Mouse (Mus musculus) heart, embryonic 12.5 days (tissue): ENCODE results near the gene Prss16. TPM values are rescaled to one million over a fixed set of nuclear protein-coding genes. Genes with fewer than 3 reads are reported as not detected.

Experiments
- ATAC-seq: fragments of 200-750 bp; cut with Nextera tagmentation; 2 replicates; pipeline ENCODE4 v1.8.0; 2017; ENCODE audit warnings: moderate TSS enrichment, moderate library complexity; ENCODE audit not compliant: insufficient number of reproducible peaks, low FRiP score
- H3K27ac ChIP-seq: fragments of 300-500 bp; sonication (generic); 2 replicates; pipeline ENCODE4 v1.5.1; 2016; ENCODE audit warnings: mild to moderate bottlenecking, moderate library complexity; ENCODE audit not compliant: poor library complexity, severe bottlenecking
- H3K27me3 ChIP-seq: fragments of 300-500 bp; sonication (generic); replicated peaks from 2 replicates; pipeline ENCODE4 v1.6.1; 2016; ENCODE audit warnings: mild to moderate bottlenecking, moderate library complexity
- H3K36me3 ChIP-seq: fragments of 300-500 bp; sonication (generic); 2 replicates; pipeline ENCODE4 v1.6.1; 2016; ENCODE audit warnings: mild to moderate bottlenecking, moderate library complexity
- H3K4me1 ChIP-seq: fragments of 300-500 bp; sonication (generic); replicated peaks from 2 replicates; pipeline ENCODE4 v1.6.1; 2016; ENCODE audit warnings: mild to moderate bottlenecking
- H3K4me2 ChIP-seq: fragments of 300-500 bp; sonication (generic); 2 replicates; pipeline ENCODE4 v1.6.1; 2016; ENCODE audit warnings: mild to moderate bottlenecking, moderate library complexity
- H3K4me3 ChIP-seq: fragments of 300-500 bp; sonication (generic); 2 replicates; pipeline ENCODE4 v1.5.1; 2016; ENCODE audit warnings: mild to moderate bottlenecking
- H3K9ac ChIP-seq: fragments of 300-500 bp; sonication (generic); 2 replicates; pipeline ENCODE4 v1.6.1; 2016; ENCODE audit warnings: mild to moderate bottlenecking, moderate library complexity
- H3K9me3 ChIP-seq: fragments of 300-500 bp; sonication (generic); replicated peaks from 2 replicates; pipeline ENCODE4 v1.6.1; 2016; ENCODE audit warnings: mild to moderate bottlenecking, moderate library complexity
- WGBS: fragments of 180-500 bp; shearing (Covaris S2); methylation state at CpG from one replicate; pipeline ENCODE4 v1.1.7; 2016; 5-methylcytosine and 5-hydroxymethylcytosine counted together
- microRNA-seq: library from miRNA; unstranded; fragments of <30 nt; microRNA quantifications from one replicate; pipeline ENCODE4, GENCODE M21; 2017
- polyA plus RNA-seq: library from polyadenylated mRNA; unstranded; fragments of >200 nt; fragmentation: Nextera tagmentation; extraction: Ambion mirVana; gene quantifications from 2 replicates; pipeline ENCODE4 v1.2.1, GENCODE M21; 2016

The Prss16 gene
- polyA plus RNA-seq, 1 experiment from 2014 or later: 0.28 TPM

GRCm38 (mm10) chr13:21969269-21969668 lies 40.3 kb downstream of the Prss16 start:
- Histone ChIP-seq H3K4me2 (no peak overlapping the region), H3K4me1 (no peaks in the 10 kb centered on the region), H3K4me3 (no peak overlapping the region), H3K9me3 (0 out of 2 replicates have a peak, but pooled peaks cover 3% of the 10 kb centered on the region), H3K36me3 (no peaks in the 10 kb centered on the region), H3K27me3 (no peaks in the 10 kb centered on the region), H3K27ac (no peak overlapping the region), H3K9ac (no peak overlapping the region)
- 42% methylated on average over 1 of the region's 1 CpGs for WGBS
- no peak for ATAC-seq

Small RNA genes within 50 kb of the gene (microRNA-seq; reads per million reads assigned to microRNA genes)
- gene Gm44390 (not detected), gene Gm44486 (not detected)

Other genes starting within 250 kb of the Prss16 start
- gene Hist1h1b, start 229.1 kb downstream of the Prss16 start, polyA plus RNA-seq: 12.4 and 12.5 TPM in 2 replicates
- gene Hist1h3i, start 226.4 kb downstream of the Prss16 start, polyA plus RNA-seq: 54.7 and 68.0 TPM in 2 replicates
- gene Hist1h2an, start 222.5 kb downstream of the Prss16 start, polyA plus RNA-seq: 1.3 and 6.2 TPM in 2 replicates
- 1.3 and 1.4 TPM in 2 replicates for gene Hist1h2bp, start 222.3 kb downstream of the Prss16 start, polyA plus RNA-seq
- 8.4 and 12.7 TPM in 2 replicates for gene Hist1h2bq, start 199.5 kb downstream of the Prss16 start, polyA plus RNA-seq
- 2.6 TPM in 1 of 2 replicates, not detected in the other for gene Hist1h2ao, start 199.3 kb downstream of the Prss16 start, polyA plus RNA-seq
- not detected in 2 replicates for gene Hist1h4m, start 198.0 kb downstream of the Prss16 start, polyA plus RNA-seq
- 8.4 and 15.5 TPM in 2 replicates for gene Hist1h4n, start 177.5 kb downstream of the Prss16 start, polyA plus RNA-seq
- gene Hist1h2ap, start 176.2 kb downstream of the Prss16 start, polyA plus RNA-seq: 2,122 and 2,141 TPM in 2 replicates
- gene Hist1h2br, start 176.0 kb downstream of the Prss16 start, polyA plus RNA-seq: 8.1 and 12.8 TPM in 2 replicates
- gene Zfp184, start 64.6 kb downstream of the Prss16 start, polyA plus RNA-seq: 7.5 and 8.3 TPM in 2 replicates
- gene Pom121l2, start 28.5 kb downstream of the Prss16 start, polyA plus RNA-seq: 0.13 and 0.14 TPM in 2 replicates
- 3.7 and 5.0 TPM in 2 replicates for gene Hist1h2ah, start 25.8 kb upstream of the Prss16 start, polyA plus RNA-seq
- 2.3 and 3.6 TPM in 2 replicates for gene Hist1h2bk, start 26.1 kb upstream of the Prss16 start, polyA plus RNA-seq
- gene Hist1h4i, start 31.6 kb upstream of the Prss16 start, polyA plus RNA-seq: 10.4 and 12.2 TPM in 2 replicates
- gene Hist1h2ag, start 33.2 kb upstream of the Prss16 start, polyA plus RNA-seq: 11.6 and 14.5 TPM in 2 replicates
- 3.4 and 6.2 TPM in 2 replicates for gene Hist1h2bj, start 33.5 kb upstream of the Prss16 start, polyA plus RNA-seq
- gene Vmn1r188, start 74.7 kb upstream of the Prss16 start, polyA plus RNA-seq: not detected in 2 replicates
- gene Vmn1r189, start 96.1 kb upstream of the Prss16 start, polyA plus RNA-seq: not detected in 2 replicates
- not detected in 2 replicates for gene Vmn1r191, start 174.2 kb upstream of the Prss16 start, polyA plus RNA-seq
- gene Vmn1r192, start 181.4 kb upstream of the Prss16 start, polyA plus RNA-seq: not detected in 2 replicates
- gene Vmn1r193, start 213.4 kb upstream of the Prss16 start, polyA plus RNA-seq: not detected in 2 replicates
- not detected in 2 replicates for gene Vmn1r194, start 234.5 kb upstream of the Prss16 start, polyA plus RNA-seq